Mouse (Mus musculus) forebrain, embryonic 11.5 days (tissue): ENCODE measurements around the gene Gpr18. TPM values are rescaled to one million over a fixed set of nuclear protein-coding genes. Genes with fewer than 3 reads are reported as not detected.

Experiments used
- ATAC-seq: fragments of 200-750 bp; cut with Nextera tagmentation; replicated peaks from 2 replicates; pipeline ENCODE4 v1.8.0; 2017; ENCODE audit warnings: moderate TSS enrichment; ENCODE audit not compliant: low FRiP score
- DNase-seq: peaks from one replicate; pipeline ENCODE4 v3.0.0-alpha.2; 2017; ENCODE audit warnings: low spot score
- H3K27ac ChIP-seq: fragments of 300-500 bp; sonication (generic); 2 replicates; pipeline ENCODE4 v1.5.1; 2014; ENCODE audit warnings: low read depth, low read length
- H3K27me3 ChIP-seq: fragments of 300-500 bp; sonication (generic); 2 replicates; pipeline ENCODE4 v1.6.1; 2014; ENCODE audit warnings: mild to moderate bottlenecking, low read length, mixed read lengths; ENCODE audit not compliant: control insufficient read depth, insufficient read depth
- H3K36me3 ChIP-seq: fragments of 300-500 bp; sonication (generic); 2 replicates; pipeline ENCODE4 v1.6.1; 2014; ENCODE audit warnings: mild to moderate bottlenecking, low read length, moderate library complexity, mixed read lengths; ENCODE audit not compliant: control insufficient read depth, insufficient read depth
- H3K4me1 ChIP-seq: fragments of 300-500 bp; sonication (generic); replicated peaks from 2 replicates; pipeline ENCODE4 v1.6.1; 2014; ENCODE audit warnings: low read length, mixed read lengths; ENCODE audit not compliant: control insufficient read depth, insufficient read depth
- H3K4me2 ChIP-seq: fragments of 300-500 bp; sonication (generic); 2 replicates; pipeline ENCODE4 v1.6.1; 2014; ENCODE audit warnings: low read depth, mild to moderate bottlenecking, low read length, moderate library complexity, mixed read lengths; ENCODE audit not compliant: severe bottlenecking
- H3K4me3 ChIP-seq: fragments of 300-500 bp; sonication (generic); 2 replicates; pipeline ENCODE4 v1.5.1; 2014; ENCODE audit warnings: low read depth, low read length
- H3K9ac ChIP-seq: fragments of 300-500 bp; sonication (generic); 2 replicates; pipeline ENCODE4 v1.6.1; 2014; ENCODE audit warnings: low read length
- H3K9me3 ChIP-seq: fragments of 300-500 bp; sonication (generic); 2 replicates; pipeline ENCODE4 v1.6.1; 2016; ENCODE audit warnings: low read length, mixed read lengths; ENCODE audit not compliant: control insufficient read depth
- WGBS: fragments of 180-500 bp; shearing (Covaris S2); extraction: QIAGEN DNeasy Blood & Tissue Kit; methylation state at CpG from one replicate; pipeline ENCODE4 v1.1.7; 2014; 5-methylcytosine and 5-hydroxymethylcytosine counted together
- polyA plus RNA-seq: library from polyadenylated mRNA; unstranded; fragments of >200 nt; fragmentation: Nextera tagmentation; extraction: Ambion mirVana; gene quantifications from 2 replicates; pipeline ENCODE4 v1.2.1, GENCODE M21; 2014

Gpr18 gene
- polyA plus RNA-seq, 1 experiment from 2014 or later = 0.49 TPM

- WGBS = 94% methylated on average over 4 of the region's 4 CpGs
- no peak overlapping the region for H3K4me2 ChIP-seq
- no peak overlapping the region for H3K9ac ChIP-seq
- no peaks in the 10 kb centered on the region for H3K36me3 ChIP-seq
- H3K27ac ChIP-seq = no peak overlapping the region
- no peaks in the 10 kb centered on the region for H3K9me3 ChIP-seq
- H3K4me1 ChIP-seq = no peaks in the 10 kb centered on the region
- no peak overlapping the region for H3K4me3 ChIP-seq
- no peak for DNase-seq
- H3K27me3 ChIP-seq = no peaks in the 10 kb centered on the region
- ATAC-seq = no peak
Measured at GRCm38 (mm10) chr14:121922016-121922415, 6.4 kb upstream of the Gpr18 start.

GRCm38 (mm10) chr14:121920511-121921124 lies 5.0 kb upstream of the Gpr18 start:
- DNase-seq = peak; percentile 58
- Histone ChIP-seq H3K4me1 (no peaks in the 10 kb centered on the region), H3K27ac (no peak overlapping the region), H3K4me3 (no peak overlapping the region), H3K9me3 (no peaks in the 10 kb centered on the region), H3K36me3 (no peaks in the 10 kb centered on the region), H3K9ac (no peak overlapping the region), H3K27me3 (no peaks in the 10 kb centered on the region), H3K4me2 (no peak overlapping the region)
- 86% methylated on average over 12 of the region's 12 CpGs for WGBS
- ATAC-seq = no peak

GRCm38 (mm10) chr14:121919752-121920151 lies 4.2 kb upstream of the Gpr18 start:
- DNase-seq = no peak
- no peak for ATAC-seq
- 44% methylated on average over 3 of the region's 3 CpGs for WGBS

GRCm38 (mm10) chr14:121918266-121918665 lies 2.7 kb upstream of the Gpr18 start:
- DNase-seq = no peak
- WGBS = 69% methylated on average over 3 of the region's 3 CpGs
- H3K27me3 ChIP-seq = no peaks in the 10 kb centered on the region
- H3K4me3 ChIP-seq = no peak overlapping the region
- no peak overlapping the region for H3K9ac ChIP-seq
- no peaks in the 10 kb centered on the region for H3K36me3 ChIP-seq
- no peak for ATAC-seq
- H3K4me1 ChIP-seq = no peaks in the 10 kb centered on the region
- H3K27ac ChIP-seq = no peak overlapping the region
- no peak overlapping the region for H3K4me2 ChIP-seq
- H3K9me3 ChIP-seq = no peaks in the 10 kb centered on the region

More at GRCm38 (mm10) chr14:121919752-121920151, 4.2 kb upstream of the Gpr18 start:
- Histone ChIP-seq H3K36me3 (no peaks in the 10 kb centered on the region), H3K27me3 (no peaks in the 10 kb centered on the region), H3K9me3 (no peaks in the 10 kb centered on the region), H3K4me1 (no peaks in the 10 kb centered on the region), H3K4me3 (no peak overlapping the region), H3K27ac (no peak overlapping the region), H3K4me2 (no peak overlapping the region), H3K9ac (no peak overlapping the region)

- H3K36me3 ChIP-seq = peaks cover 3% of the 10 kb centered on the region; the same call in 1 of the 2 replicates
- no peak overlapping the region for H3K27ac ChIP-seq
- WGBS = 93% methylated on average over 6 of the region's 6 CpGs
- no peaks in the 10 kb centered on the region for H3K9me3 ChIP-seq
- no peak for DNase-seq
- no peak overlapping the region for H3K4me2 ChIP-seq
- no peak overlapping the region for H3K9ac ChIP-seq
- no peak for ATAC-seq
- no peaks in the 10 kb centered on the region for H3K4me1 ChIP-seq
- no peaks in the 10 kb centered on the region for H3K27me3 ChIP-seq
- no peak overlapping the region for H3K4me3 ChIP-seq
Measured at GRCm38 (mm10) chr14:121916311-121917094, 922 bp upstream of the Gpr18 start.

GRCm38 (mm10) chr14:121915143-121915542 lies 438 bp downstream of the Gpr18 start:
- 93% methylated on average over 5 of the region's 5 CpGs for WGBS
- Histone ChIP-seq H3K4me1 (no peaks in the 10 kb centered on the region), H3K9ac (no peak overlapping the region), H3K36me3 (peaks cover 3% of the 10 kb centered on the region; the same call in 1 of the 2 replicates), H3K4me2 (no peak overlapping the region), H3K9me3 (no peaks in the 10 kb centered on the region), H3K4me3 (no peak overlapping the region), H3K27ac (no peak overlapping the region), H3K27me3 (no peaks in the 10 kb centered on the region)
- no peak for ATAC-seq
- no peak for DNase-seq

- H3K27ac ChIP-seq = no peak overlapping the region
- H3K27me3 ChIP-seq = no peaks in the 10 kb centered on the region
- H3K9me3 ChIP-seq = no peaks in the 10 kb centered on the region
- no peaks in the 10 kb centered on the region for H3K4me1 ChIP-seq
- no peak overlapping the region for H3K4me3 ChIP-seq
- no peak overlapping the region for H3K4me2 ChIP-seq
- DNase-seq (no peak), ATAC-seq (no peak)
- peaks cover 8% of the 10 kb centered on the region; the same call in 1 of the 2 replicates for H3K36me3 ChIP-seq
- no peak overlapping the region for H3K9ac ChIP-seq
- 93% methylated on average over 7 of the region's 7 CpGs for WGBS
Measured at GRCm38 (mm10) chr14:121912501-121912900, 3.1 kb downstream of the Gpr18 start.

- Histone ChIP-seq H3K9me3 (no peaks in the 10 kb centered on the region), H3K27ac (no peak overlapping the region), H3K27me3 (no peaks in the 10 kb centered on the region), H3K4me2 (no peak overlapping the region), H3K4me3 (no peak overlapping the region), H3K9ac (no peak overlapping the region), H3K36me3 (peaks cover 8% of the 10 kb centered on the region; the same call in 1 of the 2 replicates), H3K4me1 (no peaks in the 10 kb centered on the region)
- no peak for ATAC-seq
- DNase-seq = no peak
- 89% methylated on average over 6 of the region's 6 CpGs for WGBS
Measured at GRCm38 (mm10) chr14:121909868-121910267, 5.7 kb downstream of the Gpr18 start.
